Mouse (Mus musculus) stomach, postnatal 0 days (tissue): ENCODE measurements around the gene Gabra4. TPM values are rescaled to one million over a fixed set of nuclear protein-coding genes. Genes with fewer than 3 reads are reported as not detected.

Experiments
- ATAC-seq: fragments of 200-750 bp; cut with Nextera tagmentation; 2 replicates; pipeline ENCODE4 v1.8.0; 2017; ENCODE audit not compliant: low FRiP score, low TSS enrichment
- DNase-seq: peaks from one replicate; pipeline ENCODE4 v3.0.0-alpha.2; 2016; ENCODE audit warnings: low spot score
- H3K27ac ChIP-seq: fragments of 300-500 bp; sonication (generic); replicated peaks from 2 replicates; pipeline ENCODE4 v1.5.1; 2014; ENCODE audit warnings: mild to moderate bottlenecking, control low read depth
- H3K27me3 ChIP-seq: fragments of 300-500 bp; sonication (generic); 2 replicates; pipeline ENCODE4 v1.6.1; 2014; ENCODE audit warnings: low read length; ENCODE audit not compliant: control insufficient read depth, insufficient read depth
- H3K36me3 ChIP-seq: fragments of 300-500 bp; sonication (generic); 2 replicates; pipeline ENCODE4 v1.6.1; 2014; ENCODE audit warnings: low read length, mixed read lengths; ENCODE audit not compliant: control insufficient read depth, insufficient read depth
- H3K4me1 ChIP-seq: fragments of 300-500 bp; sonication (generic); replicated peaks from 2 replicates; pipeline ENCODE4 v1.6.1; 2014; ENCODE audit warnings: antibody characterized with exemption; ENCODE audit not compliant: control insufficient read depth, insufficient read depth
- H3K4me2 ChIP-seq: fragments of 300-500 bp; sonication (generic); replicated peaks from 2 replicates; pipeline ENCODE4 v1.6.1; 2014; ENCODE audit warnings: low read depth, mild to moderate bottlenecking, control low read depth, moderate library complexity
- H3K4me3 ChIP-seq: fragments of 300-500 bp; sonication (generic); 2 replicates; pipeline ENCODE4 v1.5.1; 2014; ENCODE audit warnings: low read depth, low read length, control low read depth
- H3K9ac ChIP-seq: fragments of 300-500 bp; sonication (generic); 2 replicates; pipeline ENCODE4 v1.6.1; 2014; ENCODE audit warnings: mild to moderate bottlenecking, low read length, control low read depth, mixed read lengths
- H3K9me3 ChIP-seq: fragments of 300-500 bp; sonication (generic); 2 replicates; pipeline ENCODE4 v1.6.1; 2016; ENCODE audit warnings: low read length; ENCODE audit not compliant: control insufficient read depth
- CTCF ChIP-seq: IDR thresholded peaks from 2 replicates; pipeline ENCODE4 v1.5.1; 2016; ENCODE audit warnings: antibody characterized with exemption, low read depth, mild to moderate bottlenecking, moderate library complexity
- EP300 ChIP-seq: optimal IDR thresholded peaks from 2 replicates; pipeline ENCODE3; 2016; ENCODE audit warnings: antibody characterized with exemption
- WGBS: fragments of 180-500 bp; shearing (Covaris S2); extraction: QIAGEN DNeasy Blood & Tissue Kit; methylation state at CpG from one replicate; pipeline ENCODE4 v1.1.7; 2014; 5-methylcytosine and 5-hydroxymethylcytosine counted together
- polyA plus RNA-seq: library from polyadenylated mRNA; unstranded; fragments of >200 nt; fragmentation: Nextera tagmentation; extraction: Ambion mirVana; gene quantifications from 2 replicates; pipeline ENCODE4 v1.2.1, GENCODE M21; 2015

Gene Gabra4
- 1.0 and 1.5 TPM in 2 replicates for polyA plus RNA-seq

GRCm38 (mm10) chr5:71658115-71658497 lies at the start of gene Gabra4:
Gene Gabra4 (minus strand): TSS chr5:71658308.
- DNase-seq: peak; percentile 52
- H3K4me2 ChIP-seq: peak within 1 kb of the TSS; percentile 86
- under 1% methylated on average over 15 of the region's 15 CpGs for WGBS
- H3K27me3 ChIP-seq: no peaks in the 10 kb centered on the region; the same call in 1 of the 2 replicates
- H3K27ac ChIP-seq: no peak within 1 kb of the TSS
- H3K36me3 ChIP-seq: no peaks in the 10 kb centered on the region
- peaks cover 7% of the 10 kb centered on the region; the same call in 1 of the 2 replicates for H3K4me1 ChIP-seq
- no peak for ATAC-seq
- peak within 1 kb of the TSS; percentile 45 for H3K4me3 ChIP-seq
- H3K9me3 ChIP-seq: no peaks in the 10 kb centered on the region
- peak within 1 kb of the TSS; percentile 27; the same call in 1 of the 2 replicates for H3K9ac ChIP-seq
- TF ChIP-seq CTCF (no peak), EP300 (no peak)

- Histone ChIP-seq H3K9ac (peak overlapping the region; percentile 45; the same call in 1 of the 2 replicates), H3K4me2 (peak overlapping the region; percentile 73), H3K4me3 (peak overlapping the region; percentile 40), H3K4me1 (no peaks in the 10 kb centered on the region), H3K27me3 (no peaks in the 10 kb centered on the region), H3K9me3 (no peaks in the 10 kb centered on the region), H3K27ac (no peak overlapping the region), H3K36me3 (no peaks in the 10 kb centered on the region)
- no peak for ATAC-seq
- DNase-seq: no peak
- WGBS: 0% methylated on average over 6 of the region's 6 CpGs
- TF ChIP-seq EP300: no peak
- no peak for TF ChIP-seq CTCF
These were observed 43.1 kb upstream of the Gabra4 start for GRCm38 (mm10) chr5:71701273-71701614.

GRCm38 (mm10) chr5:71700468-71701272 lies 42.6 kb upstream of the Gabra4 start:
- TF ChIP-seq CTCF (peak; percentile 60), EP300 (no peak)
- H3K4me1 ChIP-seq: no peaks in the 10 kb centered on the region
- H3K9ac ChIP-seq: peak overlapping the region; percentile 45; the same call in 1 of the 2 replicates
- peak; percentile 73 for ATAC-seq
- peak; percentile 51 for DNase-seq
- no peak overlapping the region for H3K27ac ChIP-seq
- peak overlapping the region; percentile 73 for H3K4me2 ChIP-seq
- H3K36me3 ChIP-seq: no peaks in the 10 kb centered on the region
- H3K4me3 ChIP-seq: peak overlapping the region; percentile 40
- WGBS: under 1% methylated on average over 46 of the region's 46 CpGs
- no peaks in the 10 kb centered on the region for H3K27me3 ChIP-seq
- H3K9me3 ChIP-seq: no peaks in the 10 kb centered on the region

- Histone ChIP-seq H3K4me3 (peak overlapping the region; percentile 40), H3K9ac (no peak overlapping the region), H3K27me3 (no peaks in the 10 kb centered on the region), H3K27ac (no peak overlapping the region), H3K36me3 (no peaks in the 10 kb centered on the region), H3K4me1 (no peaks in the 10 kb centered on the region), H3K9me3 (no peaks in the 10 kb centered on the region), H3K4me2 (peak overlapping the region; percentile 73)
- DNase-seq: peak; percentile 27
- no peak for ATAC-seq
- WGBS: 1% methylated on average over 19 of the region's 19 CpGs
- TF ChIP-seq CTCF (no peak), EP300 (no peak)
These were observed 41.8 kb upstream of the Gabra4 start for GRCm38 (mm10) chr5:71699696-71700467.

GRCm38 (mm10) chr5:71665593-71665992 lies 7.5 kb upstream of the Gabra4 start:
- 52% methylated on average over 4 of the region's 4 CpGs for WGBS
- TF ChIP-seq CTCF (no peak), EP300 (no peak)
- no peak for ATAC-seq

More at GRCm38 (mm10) chr5:71665593-71665992, 7.5 kb upstream of the Gabra4 start:
- Histone ChIP-seq H3K4me1 (no peaks in the 10 kb centered on the region), H3K36me3 (no peaks in the 10 kb centered on the region), H3K27ac (no peak overlapping the region), H3K27me3 (no peaks in the 10 kb centered on the region), H3K4me3 (no peak overlapping the region), H3K9me3 (no peaks in the 10 kb centered on the region), H3K9ac (no peak overlapping the region), H3K4me2 (no peak overlapping the region)
- no peak for DNase-seq
